Mouse (Mus musculus): ENCODE data around the gene Ak9.

The Ak9 gene

DNA sequence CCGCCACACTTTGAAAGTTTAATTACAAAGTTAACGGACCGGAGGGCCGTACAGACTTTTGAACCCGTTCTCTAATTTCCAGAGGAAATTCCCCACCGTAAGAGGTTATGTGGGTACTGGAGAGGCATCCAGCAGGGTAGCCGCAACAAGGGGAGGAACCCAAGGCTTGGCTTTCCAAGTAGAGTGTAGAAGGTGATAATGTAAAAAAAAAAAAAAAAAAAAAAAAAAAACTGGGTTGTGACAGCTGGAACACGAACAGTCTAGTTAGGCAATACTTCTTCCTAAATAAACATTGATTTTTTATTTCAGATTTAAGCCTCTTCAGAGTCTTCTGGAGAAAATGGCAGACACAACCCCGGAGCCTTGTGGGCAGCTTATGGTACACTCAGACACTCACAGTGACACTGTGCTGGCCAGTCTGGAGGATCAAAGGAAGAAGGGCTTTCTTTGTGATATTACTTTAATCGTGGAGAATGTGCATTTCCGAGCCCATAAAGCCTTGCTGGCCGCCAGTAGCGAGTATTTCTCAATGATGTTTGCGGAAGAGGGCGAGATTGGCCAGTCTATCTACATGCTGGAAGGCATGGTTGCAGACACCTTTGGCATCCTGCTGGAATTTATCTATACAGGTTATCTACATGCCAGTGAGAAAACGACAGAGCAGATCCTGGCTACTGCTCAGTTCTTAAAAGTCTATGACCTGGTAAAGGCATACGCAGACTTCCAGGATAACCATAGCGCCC lies 147.2 kb downstream of the Ak9 start:
- DNase-seq (ENCODE audit: low spot score) = no peak

DNA sequence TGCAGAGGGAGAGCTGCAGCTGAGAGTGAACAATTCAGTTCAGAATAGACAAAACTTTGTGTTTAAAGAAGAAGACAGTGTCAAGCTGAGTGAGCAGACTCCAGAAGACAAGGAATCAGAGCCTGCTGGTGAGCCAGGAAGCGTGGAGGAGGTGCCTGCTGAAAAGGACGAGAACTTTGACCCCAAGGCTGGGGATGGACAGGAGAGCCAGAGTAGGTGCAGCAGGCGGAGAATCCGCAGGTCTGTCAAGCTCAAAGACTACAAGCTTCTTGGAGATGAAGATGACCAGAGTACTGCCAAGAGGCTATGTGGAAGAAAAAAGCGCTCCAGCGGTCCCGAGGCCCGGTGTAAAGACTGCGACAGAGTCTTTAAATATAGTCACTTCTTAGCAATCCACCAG lies 147.9 kb downstream of the Ak9 start:
- no peak for DNase-seq (ENCODE audit: low spot score)

DNA sequence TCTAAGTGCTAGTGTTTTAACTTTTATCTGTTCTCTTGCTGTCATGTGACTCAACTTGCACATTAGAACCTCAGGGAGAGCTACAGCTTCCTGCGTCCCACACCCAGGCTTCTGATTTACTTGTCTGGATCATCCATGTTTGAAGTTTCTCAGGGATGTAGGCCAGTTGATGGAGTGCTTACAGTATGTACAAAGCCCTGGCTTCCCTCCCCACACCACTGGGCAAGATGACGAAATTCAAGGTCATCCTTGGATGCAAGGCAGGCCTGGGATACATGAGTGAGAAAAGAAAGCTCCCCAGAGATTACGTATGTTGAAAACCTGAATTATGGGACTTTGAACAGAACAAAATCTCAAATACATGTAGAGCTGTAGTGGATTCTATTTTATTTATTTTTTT lies 149.0 kb downstream of the Ak9 start:
- no peak for DNase-seq (ENCODE audit: low spot score)

DNA sequence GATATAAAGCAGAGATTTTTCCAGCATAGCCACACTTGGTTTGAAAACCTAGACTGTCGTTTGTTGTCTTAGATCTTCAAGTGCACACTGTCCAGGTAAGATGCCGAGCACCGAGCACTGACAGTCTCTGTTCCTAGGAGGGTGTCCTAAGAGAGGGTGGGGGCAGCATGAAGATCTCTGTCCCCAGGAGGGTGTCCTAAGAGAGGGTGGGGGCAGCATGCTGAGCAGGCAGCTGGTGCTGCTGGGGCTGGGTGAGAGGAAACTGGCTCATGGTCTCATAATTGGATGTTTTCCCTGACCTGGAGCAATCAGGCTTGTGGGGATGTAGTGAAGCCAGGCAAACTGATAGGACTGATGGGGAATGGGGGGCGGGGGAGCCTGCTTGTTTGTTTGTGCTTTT lies 156.2 kb downstream of the Ak9 start:
- no peak for DNase-seq (ENCODE audit: low spot score)

DNA sequence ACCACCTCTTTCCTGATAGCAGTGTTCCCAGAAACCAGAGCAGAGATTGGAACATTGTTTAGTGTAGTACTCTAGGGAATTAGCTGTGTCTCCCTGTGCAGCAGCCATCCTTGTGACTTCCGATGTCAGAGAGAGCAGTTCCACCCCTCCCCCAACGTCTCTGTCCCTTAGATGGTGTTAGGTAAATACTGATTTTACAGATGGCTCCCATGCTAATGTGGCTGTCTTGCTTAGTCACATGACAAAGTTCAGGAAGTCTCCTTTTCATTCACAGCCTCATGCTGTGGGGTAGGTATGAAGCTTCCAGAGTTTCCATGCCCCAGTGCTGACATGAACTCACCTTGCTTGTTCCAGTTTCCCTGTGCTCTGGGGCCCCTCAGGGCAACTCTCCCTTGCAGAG lies 156.7 kb downstream of the Ak9 start:
- DNase-seq (ENCODE audit: low spot score) = no peak

DNA sequence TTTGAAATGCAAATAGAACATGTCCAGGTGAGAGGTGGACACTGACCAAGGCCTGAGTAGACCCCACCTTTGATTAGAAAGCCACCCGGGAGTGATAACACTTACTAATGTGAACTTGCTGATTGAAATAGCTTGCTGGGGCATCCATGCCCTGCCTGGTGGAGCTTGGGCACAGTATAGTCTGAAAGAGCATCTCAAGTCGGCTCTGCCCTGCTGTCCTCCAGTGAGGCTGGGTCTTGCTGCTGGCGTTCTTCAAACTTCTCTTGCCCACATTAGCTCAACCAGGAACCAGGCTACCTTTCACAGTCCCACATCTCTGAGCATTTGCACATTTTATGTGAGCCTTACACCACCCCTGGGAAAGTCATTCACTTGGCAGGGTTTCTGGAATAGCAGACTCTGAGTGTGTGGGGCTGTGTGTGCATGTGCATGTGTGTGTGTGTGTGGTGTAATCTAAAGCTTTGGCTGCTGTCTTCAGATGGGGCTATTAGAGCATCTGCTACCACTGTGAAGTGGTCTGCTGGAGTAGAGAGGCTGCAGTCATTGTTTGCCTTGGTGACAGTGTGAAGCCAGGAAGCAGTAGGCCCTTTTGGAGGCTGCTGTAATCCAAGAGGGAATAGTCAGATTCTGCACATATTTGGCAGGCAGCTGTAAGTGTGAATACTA lies 157.4 kb downstream of the Ak9 start:
- DNase-seq (ENCODE audit: low spot score) = no peak

DNA sequence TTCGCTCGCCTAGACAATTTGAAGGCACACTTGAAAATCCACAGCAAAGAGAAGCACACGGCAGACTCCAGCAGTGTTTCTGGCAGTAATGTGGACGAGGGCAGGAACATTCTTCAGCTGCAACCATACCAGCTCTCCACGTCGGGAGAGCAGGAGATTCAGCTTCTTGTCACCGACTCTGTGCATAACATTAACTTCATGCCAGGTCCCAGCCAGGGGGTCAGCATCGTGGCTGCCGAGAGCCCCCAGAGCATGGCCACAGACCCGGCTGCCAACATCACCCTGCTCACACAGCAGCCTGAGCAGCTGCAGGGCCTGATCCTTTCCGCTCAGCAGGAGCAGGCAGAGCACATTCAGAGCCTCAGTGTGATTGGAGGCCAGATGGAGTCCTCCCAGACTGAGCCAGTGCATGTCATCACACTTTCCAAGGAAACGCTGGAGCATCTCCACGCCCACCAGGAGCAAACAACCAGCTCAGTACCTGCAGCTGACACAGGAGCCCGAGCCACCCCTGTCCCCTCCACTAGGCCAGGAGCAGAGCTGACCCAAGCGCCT lies 160.7 kb downstream of the Ak9 start:
- no peak for DNase-seq (ENCODE audit: low spot score)

DNA sequence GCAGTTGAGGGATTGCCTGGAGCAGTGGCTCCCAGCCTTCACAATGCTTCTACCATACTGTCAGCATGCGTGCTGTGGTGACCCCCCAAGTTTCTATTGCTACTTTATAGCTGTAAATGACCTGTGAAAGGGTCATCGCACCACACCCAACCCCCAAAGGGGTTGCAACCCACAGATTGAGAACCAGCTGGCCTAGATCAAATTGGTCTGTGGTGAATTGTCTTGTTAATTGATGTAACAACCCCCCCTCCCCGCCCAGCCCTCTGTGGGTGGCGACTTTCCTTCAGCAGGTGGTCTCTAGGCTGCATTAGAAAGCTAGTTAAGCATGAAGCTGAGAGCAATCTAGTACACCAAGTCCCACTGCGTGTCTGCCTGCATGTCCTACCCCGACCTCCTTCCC lies 163.5 kb downstream of the Ak9 start:
- no peak for DNase-seq (ENCODE audit: low spot score)

DNA sequence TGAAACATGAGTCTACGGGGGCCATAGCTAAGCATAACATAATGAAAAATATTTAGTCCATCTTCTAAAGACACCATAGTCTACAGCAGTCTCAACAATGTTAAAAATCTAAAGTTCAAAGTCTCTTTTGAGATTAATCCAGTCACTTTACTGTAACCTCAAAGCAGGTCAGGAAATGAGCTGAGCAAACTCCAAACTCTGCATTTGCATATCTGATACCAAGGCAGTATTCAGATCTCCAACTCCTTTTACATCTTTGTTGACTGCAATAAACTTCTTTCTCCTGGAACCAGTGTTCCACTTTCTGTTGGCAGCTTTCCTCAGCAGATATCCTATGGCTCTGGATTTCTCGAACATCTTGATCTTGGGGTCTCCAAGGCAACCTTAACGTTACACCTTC lies 166.9 kb downstream of the Ak9 start:
- DNase-seq (ENCODE audit: low spot score) = no peak

DNA sequence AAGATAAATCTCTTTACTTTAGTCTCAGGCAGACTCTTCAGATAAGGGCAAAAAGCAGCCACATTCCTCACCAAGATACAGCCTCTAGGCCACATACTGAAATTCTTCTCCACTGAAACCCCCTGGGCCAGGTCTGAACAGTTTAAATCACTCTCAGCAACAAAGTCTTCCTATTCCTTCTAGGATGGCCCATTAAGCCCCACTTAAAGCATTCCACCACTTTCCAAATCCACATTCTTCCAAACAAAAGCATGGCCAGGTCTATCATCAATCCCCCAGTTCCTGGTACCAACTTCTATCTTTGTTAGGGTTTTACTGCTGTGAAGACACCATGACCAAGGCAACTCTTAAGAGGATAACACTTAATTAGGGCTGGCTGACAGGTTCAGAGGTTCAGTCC lies 168.8 kb downstream of the Ak9 start:
- DNase-seq (ENCODE audit: low spot score) = no peak

DNA sequence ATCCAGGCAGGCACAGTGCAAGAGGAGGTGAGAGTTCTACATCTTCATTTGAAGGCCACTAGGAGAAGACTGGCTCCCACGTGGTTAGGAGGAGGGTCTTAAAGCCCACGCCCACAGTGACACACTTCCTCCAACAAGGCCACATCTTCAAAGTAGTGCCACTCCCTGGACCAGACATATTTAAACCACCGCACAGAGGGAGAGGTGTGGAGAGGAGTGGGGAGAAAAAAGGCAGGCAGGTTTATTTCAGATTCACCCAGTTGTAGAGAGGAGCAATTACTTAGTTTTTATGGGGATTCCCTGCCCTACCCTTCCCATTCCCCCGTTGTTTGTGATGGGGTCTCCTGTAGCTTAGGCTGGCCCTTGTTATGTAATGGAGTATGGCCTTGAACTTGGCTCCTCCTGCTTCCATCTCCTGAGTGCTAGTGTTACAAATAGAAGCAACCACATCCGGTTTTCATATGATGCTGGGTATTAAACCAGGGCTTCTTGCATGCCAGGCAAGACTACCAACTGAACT lies 169.2 kb downstream of the Ak9 start:
- DNase-seq (ENCODE audit: low spot score) = no peak

DNA sequence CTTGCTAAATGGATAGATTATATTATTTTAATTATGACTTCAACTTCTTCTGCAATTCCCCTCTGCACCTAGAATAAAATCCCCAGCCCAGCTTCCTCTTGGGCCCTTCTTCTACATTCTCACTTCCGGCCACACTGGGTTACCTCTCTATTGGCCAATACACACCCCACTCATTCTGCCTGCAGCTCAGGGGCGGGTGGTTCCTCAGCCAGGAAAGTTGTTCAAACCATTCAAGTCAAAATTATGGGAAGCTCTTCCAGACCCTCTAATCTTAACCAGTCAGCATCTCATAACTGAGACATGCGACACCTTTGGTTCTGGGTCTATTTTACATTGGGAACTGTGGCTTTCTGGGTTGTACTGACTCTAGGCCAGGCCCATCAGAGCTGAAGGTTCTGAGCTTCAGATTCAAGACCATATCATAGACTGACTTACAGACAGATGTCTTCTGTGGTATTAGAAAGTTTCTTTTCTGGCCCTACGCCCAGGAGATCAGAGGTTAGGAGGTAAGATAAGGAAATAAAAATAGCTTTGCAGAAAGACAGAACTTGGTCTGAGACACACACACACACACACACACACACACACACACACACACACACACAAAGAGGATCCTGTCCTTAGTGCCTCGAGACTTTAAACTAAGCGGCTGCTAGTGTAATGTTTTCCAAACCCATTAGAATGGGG lies 170.1 kb downstream of the Ak9 start:
- DNase-seq (ENCODE audit: low spot score) = no peak

DNA sequence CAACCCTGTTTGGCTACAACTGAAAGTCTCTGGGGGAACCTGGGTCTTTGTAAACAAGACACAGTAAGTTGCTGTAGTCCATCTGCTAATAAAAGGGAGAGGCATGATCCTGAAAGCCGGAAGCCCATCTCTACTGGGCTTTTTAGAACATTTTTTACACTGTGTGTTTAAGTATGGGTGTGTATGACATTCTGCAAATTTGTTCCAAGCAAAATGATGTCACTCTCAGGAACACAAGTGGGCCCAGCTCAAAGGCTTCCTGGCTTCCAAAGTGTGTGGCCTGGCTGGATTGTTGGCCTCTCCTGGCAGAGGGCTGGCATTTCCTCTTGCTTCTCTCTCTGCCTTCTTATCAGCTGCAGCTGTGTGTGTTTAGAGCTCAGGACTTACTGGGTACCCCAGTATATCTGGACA lies 171.2 kb downstream of the Ak9 start:
- no peak for DNase-seq (ENCODE audit: low spot score)

DNA sequence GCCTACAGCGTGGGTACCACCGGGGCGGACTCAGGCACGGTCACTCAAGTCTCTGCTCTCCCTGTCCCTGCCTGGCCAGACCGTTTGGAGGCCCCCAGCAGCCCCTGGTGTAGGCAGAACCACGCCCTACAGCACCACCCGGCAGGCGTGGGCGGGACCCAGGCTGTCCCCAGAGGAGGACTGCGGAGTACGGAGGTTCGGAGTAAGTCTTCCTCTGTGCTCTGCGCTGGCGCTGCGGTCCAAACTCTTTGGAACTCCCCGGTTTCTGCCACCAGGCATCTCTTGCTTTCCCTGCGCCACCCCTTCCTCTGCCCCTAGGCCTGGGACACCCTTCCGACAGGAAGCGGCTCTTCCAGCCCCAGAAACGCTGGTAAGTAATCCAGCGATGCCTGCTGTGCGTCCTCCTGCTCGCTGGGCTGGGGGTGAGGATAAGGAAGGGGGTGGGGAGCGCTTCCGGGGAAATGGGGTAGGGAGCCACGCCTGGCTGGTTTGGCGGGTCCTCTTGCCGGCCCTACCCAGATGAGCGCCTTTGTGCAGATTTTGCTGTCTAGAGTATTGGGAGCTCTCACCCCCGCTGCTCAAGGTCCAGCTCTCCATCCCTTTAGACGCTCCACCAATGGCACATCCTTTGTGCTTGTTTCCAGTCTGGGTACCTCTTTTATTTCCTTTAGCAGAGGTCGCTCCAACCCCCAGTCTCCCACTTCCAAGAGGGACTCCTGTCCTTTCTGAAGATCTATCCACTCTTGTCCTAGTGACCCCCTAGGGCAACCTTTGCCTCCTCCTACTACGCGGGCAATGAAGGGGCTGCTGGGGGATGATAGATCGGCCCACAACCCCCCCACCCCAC lies 172.6 kb downstream of the Ak9 start, which contains the start of gene Mical1:
Mical1 (plus strand) TSS at position 144 of the 847 bp plus-strand sequence.
- DNase-seq (ENCODE audit: low spot score) = peak; percentile 58

DNA sequence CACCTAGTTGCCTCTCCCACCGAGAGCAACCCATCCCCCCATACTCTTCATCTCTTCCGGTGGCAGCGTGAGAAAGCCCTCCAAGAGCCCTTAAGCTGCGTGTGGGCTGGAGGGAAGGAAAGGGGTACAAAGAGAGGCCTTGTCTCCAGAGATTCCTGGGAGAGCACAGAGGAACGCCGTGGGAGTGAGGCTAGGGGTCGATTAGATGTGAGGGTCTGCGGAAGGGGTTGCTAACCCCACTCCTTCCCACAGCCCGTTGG lies 173.2 kb downstream of the Ak9 start:
- DNase-seq (ENCODE audit: low spot score) = no peak

DNA sequence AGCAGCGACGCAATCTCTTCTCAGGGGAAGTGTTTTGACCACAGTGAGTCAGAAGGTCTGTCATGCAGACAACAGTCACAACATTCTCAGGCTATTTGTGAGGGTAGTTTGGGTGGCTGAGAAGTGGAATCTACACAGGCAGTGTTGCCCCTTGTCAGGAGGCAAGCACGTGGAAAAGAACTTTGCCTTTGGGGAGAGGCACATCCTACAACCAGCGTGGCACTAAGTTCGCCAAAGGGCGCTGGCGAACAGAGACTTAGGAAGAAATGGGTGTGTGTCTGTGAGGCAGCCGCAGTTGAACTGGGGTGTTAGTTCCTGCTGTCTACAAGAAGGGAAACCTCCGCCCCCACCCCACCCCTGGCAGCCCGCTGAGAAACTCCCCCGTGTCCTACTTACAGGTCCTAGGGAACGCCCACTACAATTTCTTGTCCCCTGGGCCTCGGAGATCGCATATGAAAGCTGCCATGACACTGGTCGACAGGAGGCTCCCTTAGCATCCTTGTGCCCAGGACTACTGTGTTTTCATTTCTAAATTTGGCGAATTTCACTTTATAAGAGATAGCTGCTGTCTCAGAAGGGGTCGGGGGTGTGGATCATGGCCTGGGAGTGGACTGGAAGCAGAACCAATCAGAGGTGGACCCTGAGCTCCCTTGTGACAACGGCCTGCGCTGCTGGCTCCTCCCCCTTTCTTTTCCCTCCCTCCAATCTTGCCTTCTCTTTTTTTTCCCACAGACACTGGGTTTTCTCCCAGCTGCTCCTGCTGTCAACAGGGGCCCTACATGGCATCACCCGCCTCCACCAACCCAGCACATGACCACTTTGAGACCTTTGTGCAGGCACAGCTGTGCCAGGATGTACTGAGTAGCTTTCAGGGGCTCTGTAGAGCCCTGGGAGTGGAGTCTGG lies 173.8 kb downstream of the Ak9 start:
- DNase-seq (ENCODE audit: low spot score) = peak; percentile 55

DNA sequence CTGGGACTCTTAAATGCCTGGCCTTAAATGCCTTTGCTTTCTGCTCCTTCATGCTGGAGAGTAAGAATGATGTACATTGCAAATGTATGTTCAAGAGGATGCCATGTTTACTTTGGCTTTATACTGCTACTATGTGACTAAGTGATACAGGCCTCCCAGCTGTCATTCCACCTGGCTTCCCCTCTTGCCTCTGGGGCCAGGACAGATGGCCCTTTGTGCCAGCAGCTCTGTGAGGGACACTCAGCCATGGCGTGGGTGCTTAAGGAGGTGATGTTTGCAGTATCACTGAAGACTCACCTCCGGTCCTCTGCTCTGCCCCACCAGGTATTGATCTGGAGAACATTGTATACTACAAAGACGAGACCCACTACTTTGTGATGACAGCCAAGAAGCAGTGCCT lies 176.2 kb downstream of the Ak9 start:
- no peak for DNase-seq (ENCODE audit: low spot score)

DNA sequence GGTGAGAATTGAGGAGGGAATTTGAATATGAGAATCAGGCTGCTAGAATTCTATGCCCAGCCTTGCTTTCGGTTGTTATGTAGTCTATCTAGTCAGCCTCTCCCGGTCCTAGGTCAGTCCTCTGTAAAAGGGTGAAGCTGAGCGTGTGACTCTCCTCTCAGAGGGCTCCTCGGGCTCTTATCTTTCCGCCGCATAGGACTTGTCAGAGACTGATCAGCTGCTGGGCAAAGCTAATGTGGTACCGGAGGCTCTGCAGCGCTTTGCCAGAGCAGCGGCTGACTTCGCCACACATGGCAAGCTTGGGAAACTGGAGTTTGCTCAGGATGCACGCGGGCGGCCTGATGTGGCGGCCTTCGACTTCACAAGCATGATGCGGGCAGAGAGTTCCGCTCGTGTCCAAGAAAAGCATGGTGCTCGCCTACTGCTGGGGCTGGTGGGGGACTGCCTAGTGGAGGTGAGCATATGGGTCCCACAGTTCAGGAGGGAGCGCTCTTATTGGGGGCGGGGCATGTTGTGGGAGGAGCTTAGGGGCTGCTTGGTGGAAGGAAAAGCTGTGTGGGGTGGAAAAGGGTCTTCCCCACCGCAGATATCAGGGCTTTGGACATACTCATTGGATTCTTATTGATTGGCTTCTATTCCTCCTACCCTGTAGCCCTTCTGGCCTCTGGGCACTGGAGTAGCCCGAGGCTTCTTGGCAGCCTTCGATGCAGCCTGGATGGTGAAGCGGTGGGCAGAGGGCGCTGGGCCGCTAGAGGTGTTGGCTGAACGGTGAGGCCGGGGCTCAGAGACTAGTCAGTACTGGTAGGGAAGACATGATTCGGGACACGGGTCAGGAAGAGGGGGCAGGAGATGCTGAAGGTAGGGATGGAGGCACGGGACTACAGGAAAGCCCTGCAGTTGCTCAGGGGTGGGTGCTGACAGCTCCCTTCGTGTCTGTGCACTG lies 177.4 kb downstream of the Ak9 start:
- no peak for DNase-seq (ENCODE audit: low spot score)

DNA sequence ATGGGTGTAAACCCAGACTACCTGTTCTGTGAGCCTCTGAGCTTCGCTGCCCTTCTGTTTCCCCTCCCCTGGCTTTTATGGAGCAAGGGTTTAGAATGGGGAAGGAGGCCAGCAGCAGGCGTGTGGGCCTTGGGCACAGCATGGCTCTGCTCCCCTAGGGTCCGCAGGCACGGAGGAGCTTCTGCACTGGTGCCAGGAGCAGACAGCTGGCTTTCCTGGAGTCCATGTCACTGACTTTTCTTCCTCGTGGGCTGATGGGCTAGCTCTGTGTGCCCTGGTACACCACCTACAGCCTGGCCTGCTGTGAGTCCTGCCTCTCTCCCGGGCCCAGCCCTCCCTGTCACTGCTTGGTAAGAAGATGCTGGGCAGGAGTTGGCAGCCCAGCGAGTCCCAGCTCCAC lies 178.7 kb downstream of the Ak9 start:
- DNase-seq (ENCODE audit: low spot score) = no peak

Measured in layer of hippocampus, adult 11-12 months (tissue).